ENCODE assay signal across 22 mouse cellular contexts in the genomic region with DNA sequence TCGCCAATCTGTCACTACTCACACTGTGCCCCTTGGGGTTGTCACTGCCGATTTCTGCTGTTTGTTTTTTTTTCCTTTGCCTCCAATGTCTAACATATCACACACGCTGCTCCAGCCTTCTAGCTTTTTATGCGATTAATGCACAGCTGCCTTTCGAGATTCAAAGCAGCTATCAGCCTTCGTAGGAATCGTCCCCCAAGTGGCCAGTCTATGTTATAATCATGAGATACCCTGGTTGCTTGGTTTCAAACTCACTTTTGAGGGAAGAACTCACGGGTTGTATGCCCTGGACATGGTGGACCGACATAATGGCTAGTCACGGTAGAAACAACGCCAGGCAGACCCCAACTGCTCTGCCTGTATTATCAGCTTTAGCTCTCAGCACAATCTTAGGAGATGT. TPM values are rescaled to one million over a fixed set of nuclear protein-coding genes. Genes with fewer than 3 reads are reported as not detected.
DNase-seq lines count a peak whose midpoint lies in the region; ATAC-seq and TF ChIP-seq lines count a peak whose summit lies in the region.
"Had no signal": no experiment of that assay in that cellular context is flagged by ENCODE, and none has a peak within 500 bp of the region (broad histone marks: within the 10 kb centered on the region; RNA-seq: fewer than 3 reads in every experiment).

No protein-coding gene starts in this region.

- no peak overlapping the region for H3K27ac ChIP-seq in kidney, postnatal 0 days
- H3K27ac ChIP-seq in midbrain, embryonic 14.5 days (replicated peaks; ENCODE audit: low read depth, low read length), result no peak overlapping the region
- H3K27ac ChIP-seq in midbrain, embryonic 15.5 days, result no peak overlapping the region
- H3K27ac ChIP-seq in neural tube, embryonic 15.5 days (replicated peaks), result no peak overlapping the region
- H3K27ac ChIP-seq in heart, embryonic 10.5 days, result no peak overlapping the region
- H3K27ac ChIP-seq: heart, adult 2 months had no signal

- H3K4me3 ChIP-seq in kidney, postnatal 0 days (replicated peaks; ENCODE audit: low read depth, low read length), result no peak overlapping the region
- H3K4me3 ChIP-seq in midbrain, embryonic 14.5 days (replicated peaks; ENCODE audit: low read depth, low read length), result no peak overlapping the region
- H3K4me3 ChIP-seq in midbrain, embryonic 15.5 days, result no peak overlapping the region
- no peak overlapping the region for H3K4me3 ChIP-seq in neural tube, embryonic 15.5 days (replicated peaks)
- no peak overlapping the region for H3K4me3 ChIP-seq in heart, embryonic 10.5 days
- H3K4me3 ChIP-seq: erythroblast, embryonic 14.5 days; heart, adult 2 months; myocyte had no signal

- H3K36me3 ChIP-seq in kidney, postnatal 0 days (ENCODE audit: insufficient read depth, low read length), result no peaks in the 10 kb centered on the region
- no peaks in the 10 kb centered on the region for H3K36me3 ChIP-seq in midbrain, embryonic 14.5 days (ENCODE audit: control insufficient read depth, insufficient read depth, low read length)
- H3K36me3 ChIP-seq in midbrain, embryonic 15.5 days (replicated peaks), result no peaks in the 10 kb centered on the region
- no peaks in the 10 kb centered on the region for H3K36me3 ChIP-seq in neural tube, embryonic 15.5 days
- H3K36me3 ChIP-seq in heart, embryonic 10.5 days, result no peaks in the 10 kb centered on the region

- TF ChIP-seq CTCF in kidney, postnatal 0 days (IDR thresholded peaks at IDR 0.05; ENCODE audit: low read depth), result peak; percentile 45; the same call in 1 of the 2 replicates

- no peaks in the 10 kb centered on the region for H3K4me1 ChIP-seq in kidney, postnatal 0 days (replicated peaks; ENCODE audit: insufficient read depth, low read length)
- H3K4me1 ChIP-seq in midbrain, embryonic 14.5 days (ENCODE audit: control insufficient read depth, insufficient read depth, low read length), result no peaks in the 10 kb centered on the region
- H3K4me1 ChIP-seq in midbrain, embryonic 15.5 days, result peaks cover 11% of the 10 kb centered on the region; the same call in 1 of the 2 replicates
- peaks cover 12% of the 10 kb centered on the region for H3K4me1 ChIP-seq in neural tube, embryonic 15.5 days
- peaks cover 26% of the 10 kb centered on the region for H3K4me1 ChIP-seq in heart, embryonic 10.5 days

- ATAC-seq in kidney, postnatal 0 days (replicated peaks; ENCODE audit: low FRiP score, low read depth), result no peak
- ATAC-seq in midbrain, embryonic 14.5 days (ENCODE audit: low FRiP score, low TSS enrichment), result no peak
- no peak for ATAC-seq in midbrain, embryonic 15.5 days (replicated peaks)
- ATAC-seq in neural tube, embryonic 15.5 days (ENCODE audit: low FRiP score), result no peak
- ATAC-seq: Patski had no signal

- peak; percentile 51 for DNase-seq in embryo, embryonic 11 days
- DNase-seq in embryo, embryonic 10 days (ENCODE audit: low spot score), result no peak
- DNase-seq in kidney, postnatal 0 days (ENCODE audit: low spot score), result peak; percentile 49
- no peak for DNase-seq in kidney, adult 18-20 months
- DNase-seq in midbrain, embryonic 14.5 days, result peak; percentile 71
- DNase-seq in heart, embryonic 10.5 days (ENCODE audit: low spot score), result no peak
- DNase-seq: adrenal gland, postnatal 25 days; cerebellum, adult 8-10 months; gastrocnemius, postnatal 10 days; heart, adult 2 months; heart, postnatal 10 days; layer of hippocampus, postnatal 36 days; left cerebral cortex, postnatal 4 days; lung, postnatal 14 days; right cerebral cortex, adult 18-20 months; thymus, adult 18-20 months had no signal

- no peak overlapping the region for H3K4me2 ChIP-seq in kidney, postnatal 0 days (ENCODE audit: low read length)
- no peak overlapping the region for H3K4me2 ChIP-seq in midbrain, embryonic 14.5 days (ENCODE audit: low read length)
- H3K4me2 ChIP-seq in midbrain, embryonic 15.5 days, result no peak overlapping the region
- H3K4me2 ChIP-seq in neural tube, embryonic 15.5 days, result peak overlapping the region; percentile 24

- no peaks in the 10 kb centered on the region for H3K9me3 ChIP-seq in kidney, postnatal 0 days (replicated peaks; ENCODE audit: low read length)
- H3K9me3 ChIP-seq in midbrain, embryonic 14.5 days (ENCODE audit: control insufficient read depth, low read length), result no peaks in the 10 kb centered on the region
- no peaks in the 10 kb centered on the region for H3K9me3 ChIP-seq in midbrain, embryonic 15.5 days
- H3K9me3 ChIP-seq in neural tube, embryonic 15.5 days (replicated peaks), result no peaks in the 10 kb centered on the region
- no peaks in the 10 kb centered on the region for H3K9me3 ChIP-seq in heart, embryonic 10.5 days

- whole genome bisulfite sequencing in kidney, postnatal 0 days, result 53% methylated on average over 11 of the region's 11 CpGs
- WGBS in midbrain, embryonic 14.5 days, result 32% methylated on average over 11 of the region's 11 CpGs
- WGBS in midbrain, embryonic 15.5 days, result 35% methylated on average over 11 of the region's 11 CpGs
- 42% methylated on average over 11 of the region's 11 CpGs for WGBS in neural tube, embryonic 15.5 days
- 69% methylated on average over 11 of the region's 11 CpGs for WGBS in heart, embryonic 10.5 days

- no peak overlapping the region for H3K9ac ChIP-seq in kidney, postnatal 0 days (ENCODE audit: low read depth, low read length)
- no peak overlapping the region for H3K9ac ChIP-seq in midbrain, embryonic 14.5 days (replicated peaks; ENCODE audit: low read length)
- H3K9ac ChIP-seq in midbrain, embryonic 15.5 days, result no peak overlapping the region
- H3K9ac ChIP-seq in neural tube, embryonic 15.5 days (replicated peaks), result no peak overlapping the region

- no peaks in the 10 kb centered on the region for H3K27me3 ChIP-seq in kidney, postnatal 0 days (ENCODE audit: insufficient read depth, low read length)
- peaks cover 12% of the 10 kb centered on the region; the same call in 1 of the 2 replicates for H3K27me3 ChIP-seq in midbrain, embryonic 14.5 days (ENCODE audit: control insufficient read depth, insufficient read depth, low read length)
- peaks cover 16% of the 10 kb centered on the region for H3K27me3 ChIP-seq in midbrain, embryonic 15.5 days (replicated peaks)
- H3K27me3 ChIP-seq in neural tube, embryonic 15.5 days (replicated peaks), result peaks cover 16% of the 10 kb centered on the region
- H3K27me3 ChIP-seq in heart, embryonic 10.5 days (ENCODE audit: insufficient read depth, poor library complexity, severe bottlenecking), result peaks cover 20% of the 10 kb centered on the region

RNA-seq across cellular contexts. Expression of gene Gpa33, which starts 21.3 kb away (rescaled TPM):
- polyA plus RNA-seq in kidney, postnatal 0 days (2015; fragmentation: Nextera tagmentation; extraction: Ambion mirVana), result 0.94 and 1.1 TPM in 2 replicates
- not detected in 2 replicates for polyA plus RNA-seq in midbrain, embryonic 14.5 days (2014; fragmentation: Nextera tagmentation; extraction: Ambion mirVana)
- 0.10 TPM in 1 of 2 replicates, not detected in the other for polyA plus RNA-seq in midbrain, embryonic 15.5 days (2015; fragmentation: Nextera tagmentation; extraction: Ambion mirVana)
- 5.2 TPM in 1 of 2 replicates, not detected in the other for polyA plus RNA-seq in neural tube, embryonic 15.5 days (2015; fragmentation: Nextera tagmentation; extraction: Ambion mirVana)
- polyA plus RNA-seq in heart, embryonic 10.5 days (2016; fragmentation: Nextera tagmentation; extraction: Ambion mirVana), result 0.15 and 0.20 TPM in 2 replicates
- polyA plus RNA-seq: erythroblast, embryonic 14.5 days; heart, adult 2 months; Patski had no signal

RNA-seq across cellular contexts. Expression of gene Dusp27, which starts 23.6 kb away (rescaled TPM):
- polyA plus RNA-seq in kidney, postnatal 0 days (2015; fragmentation: Nextera tagmentation; extraction: Ambion mirVana), result 0.08 and 0.12 TPM in 2 replicates
- 0.51 and 1.00 TPM in 2 replicates for polyA plus RNA-seq in midbrain, embryonic 14.5 days (2014; fragmentation: Nextera tagmentation; extraction: Ambion mirVana)
- polyA plus RNA-seq in midbrain, embryonic 15.5 days (2015; fragmentation: Nextera tagmentation; extraction: Ambion mirVana), result 1.5 and 1.7 TPM in 2 replicates
- 1.00 and 1.5 TPM in 2 replicates for polyA plus RNA-seq in neural tube, embryonic 15.5 days (2015; fragmentation: Nextera tagmentation; extraction: Ambion mirVana)
- 38.2 and 64.9 TPM in 2 replicates for polyA plus RNA-seq in heart, embryonic 10.5 days (2016; fragmentation: Nextera tagmentation; extraction: Ambion mirVana)
- polyA plus RNA-seq: erythroblast, embryonic 14.5 days; liver, adult 2 months; Patski had no signal

Comparison
In these comparisons a context has a peak if more than half of its experiments do, and no peak if none do; other contexts are left out.
1. DNase-seq: peak in embryo, embryonic 11 days (single experiment), kidney, postnatal 0 days (single experiment) and midbrain, embryonic 14.5 days (single experiment); none in embryo, embryonic 10 days (single experiment), kidney, adult 18-20 months (single experiment) and heart, embryonic 10.5 days (single experiment).
2. RNA of gene Dusp27, which starts 23.6 kb away (polyA plus RNA-seq): 38.2 to 64.9 TPM in heart, embryonic 10.5 days; 1.5 to 1.7 TPM in midbrain, embryonic 15.5 days, 0.51 to 1.00 TPM in midbrain, embryonic 14.5 days, 1.00 to 1.5 TPM in neural tube, embryonic 15.5 days and 0.08 to 0.12 TPM in kidney, postnatal 0 days; every median in the first group is over 10 times any median in the second.